Mouse (Mus musculus) layer of hippocampus, adult 9-11 months (tissue): ENCODE data around the gene Ppp2r5e.

ENCODE experiments used
- DNase-seq: peaks from one replicate; pipeline ENCODE4 v3.0.0; 2022

Gene Ppp2r5e

DNA sequence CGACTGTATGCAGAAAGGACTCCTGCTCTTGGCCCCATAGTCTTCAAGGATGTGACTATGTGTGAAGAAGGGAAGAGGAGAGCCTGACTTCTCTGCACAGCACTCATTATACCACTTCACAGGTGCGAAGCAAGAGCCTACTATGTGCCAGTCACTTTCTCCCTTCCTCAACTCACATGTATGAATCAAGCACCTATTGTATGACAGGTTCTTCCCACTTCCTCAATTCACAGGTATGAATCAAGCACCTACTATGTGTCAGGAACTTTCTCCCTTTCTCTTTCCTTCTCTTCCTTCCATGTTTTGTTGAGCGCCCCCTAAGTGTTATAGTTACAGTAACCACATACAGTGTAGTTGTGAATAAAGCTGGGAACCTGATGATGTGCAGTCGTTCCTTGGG, 171.2 kb downstream of the Ppp2r5e start:
- DNase-seq, result no peak

DNA sequence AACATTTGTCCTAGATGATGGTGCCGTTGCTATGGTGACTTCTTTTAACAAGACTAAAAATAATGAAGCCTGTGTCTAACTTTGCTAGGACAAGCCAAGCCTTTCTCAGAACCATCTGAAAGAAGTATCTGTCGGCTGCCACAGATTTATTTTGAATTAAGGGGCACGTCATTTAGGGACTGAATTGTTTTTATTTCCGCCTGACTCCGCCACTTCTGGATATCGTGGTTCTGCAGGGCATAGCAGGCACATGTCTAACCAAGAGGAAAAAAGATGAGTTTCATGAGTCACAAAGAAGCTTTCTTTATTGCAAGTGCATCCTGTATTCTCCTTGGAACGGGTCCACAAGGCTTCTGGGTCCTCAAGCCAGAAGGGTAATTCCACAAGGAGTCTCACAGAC, 171.7 kb downstream of the Ppp2r5e start:
- peak; percentile 52 for DNase-seq

DNA sequence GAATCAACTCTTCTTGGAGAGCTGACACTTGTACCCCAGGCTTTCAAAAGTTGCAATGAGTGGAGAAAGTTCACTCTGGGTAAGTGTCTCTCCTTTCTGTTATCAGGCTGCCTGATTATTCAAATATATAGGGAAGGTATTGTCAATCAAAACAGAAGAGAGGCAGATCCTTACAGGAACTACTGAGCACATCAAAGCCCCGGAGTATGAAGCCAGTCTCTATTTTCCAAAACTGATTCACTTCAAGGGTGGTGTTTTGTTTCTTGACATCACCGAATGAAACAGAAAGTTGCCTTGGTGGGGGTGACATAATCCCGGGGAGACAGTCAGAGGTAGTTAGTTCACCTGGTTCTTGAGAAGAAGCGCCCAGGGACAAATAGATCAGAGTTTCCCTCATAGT, 179.4 kb downstream of the Ppp2r5e start, which contains the start of gene Gphb5:
Gphb5 (minus strand) TSS at position 101 of the 400 bp plus-strand sequence.
- DNase-seq, result no peak

DNA sequence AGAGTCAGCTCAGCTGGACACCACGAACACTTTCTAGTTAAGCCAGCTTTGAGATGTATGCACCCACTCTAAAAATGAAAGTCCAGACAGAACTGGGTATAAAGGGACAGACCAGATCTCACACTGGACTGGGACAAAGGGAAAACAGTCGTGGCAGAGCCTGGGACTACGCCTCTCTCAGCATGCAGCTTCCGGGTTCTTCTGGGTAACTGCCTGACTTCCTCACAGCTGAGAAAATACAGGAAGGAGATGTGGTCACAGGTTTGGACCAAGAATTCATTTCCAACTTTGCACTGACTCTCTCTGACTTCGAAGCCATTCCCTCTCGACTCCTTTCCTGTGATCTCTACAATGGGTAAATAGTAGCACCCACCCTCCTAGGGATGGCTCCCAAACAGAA, 181.1 kb downstream of the Ppp2r5e start:
- no peak for DNase-seq

DNA sequence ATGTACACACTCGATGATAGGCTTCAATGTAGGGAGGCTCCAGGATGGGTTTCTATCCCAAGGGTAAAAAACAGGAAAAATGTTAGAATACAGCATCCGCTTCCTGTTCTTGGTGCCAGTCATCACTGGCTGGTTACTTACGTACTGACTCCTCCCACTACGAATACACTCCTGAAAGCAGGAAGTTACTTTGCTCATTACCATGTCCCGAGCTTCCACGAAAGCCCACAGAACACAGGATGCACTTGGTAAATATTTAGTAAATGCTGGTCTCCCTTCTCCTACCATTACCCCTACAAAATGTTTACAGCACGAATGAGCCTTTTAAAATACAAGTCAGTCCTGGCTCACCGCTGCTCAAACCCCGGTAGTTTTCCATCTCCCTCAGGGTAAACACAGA, 183.1 kb downstream of the Ppp2r5e start:
- DNase-seq, result no peak
